Mouse (Mus musculus) hindbrain, embryonic 14.5 days (tissue): ENCODE measurements around the gene Zfp688. TPM values are rescaled to one million over a fixed set of nuclear protein-coding genes. Genes with fewer than 3 reads are reported as not detected.
"Not testable (repeated sequence)": the region's sequence is repeated elsewhere in the genome, so short reads cannot be mapped to it uniquely, and the experiment has no call there.

Experiments
- ATAC-seq: fragments of 200-750 bp; cut with Nextera tagmentation; 2 replicates; pipeline ENCODE4 v1.8.0; 2017; ENCODE audit warnings: moderate number of reproducible peaks, mild to moderate bottlenecking, moderate TSS enrichment, moderate library complexity; ENCODE audit not compliant: low FRiP score
- DNase-seq: peaks from one replicate; pipeline ENCODE4 v3.0.0-alpha.2; 2015; ENCODE audit warnings: low spot score
- H3K27ac ChIP-seq: fragments of 300-500 bp; sonication (generic); 2 replicates; pipeline ENCODE4 v1.5.1; 2014; ENCODE audit warnings: mild to moderate bottlenecking, moderate library complexity
- H3K27me3 ChIP-seq: fragments of 300-500 bp; sonication (generic); 2 replicates; pipeline ENCODE4 v1.6.1; 2014; ENCODE audit warnings: mild to moderate bottlenecking, low read length, mixed read lengths; ENCODE audit not compliant: control insufficient read depth, insufficient read depth
- H3K36me3 ChIP-seq: fragments of 300-500 bp; sonication (generic); replicated peaks from 2 replicates; pipeline ENCODE4 v1.6.1; 2014; ENCODE audit not compliant: control insufficient read depth, insufficient read depth
- H3K4me1 ChIP-seq: fragments of 300-500 bp; sonication (generic); replicated peaks from 2 replicates; pipeline ENCODE4 v1.6.1; 2014; ENCODE audit warnings: antibody characterized with exemption, low read length, mixed read lengths; ENCODE audit not compliant: control insufficient read depth, insufficient read depth
- H3K4me2 ChIP-seq: fragments of 300-500 bp; sonication (generic); replicated peaks from 2 replicates; pipeline ENCODE4 v1.6.1; 2014; ENCODE audit warnings: mild to moderate bottlenecking, moderate library complexity
- H3K4me3 ChIP-seq: fragments of 300-500 bp; sonication (generic); replicated peaks from 2 replicates; pipeline ENCODE4 v1.5.1; 2014; ENCODE audit warnings: mild to moderate bottlenecking, low read length
- H3K9ac ChIP-seq: fragments of 300-500 bp; sonication (generic); 2 replicates; pipeline ENCODE4 v1.6.1; 2014
- H3K9me3 ChIP-seq: fragments of 300-500 bp; sonication (generic); 2 replicates; pipeline ENCODE4 v1.6.1; 2016; ENCODE audit warnings: low read length; ENCODE audit not compliant: control insufficient read depth
- WGBS: fragments of 180-500 bp; shearing (Covaris S2); extraction: QIAGEN DNeasy Blood & Tissue Kit; methylation state at CpG from one replicate; pipeline ENCODE4 v1.1.7; 2014; 5-methylcytosine and 5-hydroxymethylcytosine counted together
- polyA plus RNA-seq: library from polyadenylated mRNA; unstranded; fragments of >200 nt; fragmentation: Nextera tagmentation; extraction: Ambion mirVana; gene quantifications from 2 replicates; pipeline ENCODE4 v1.2.1, GENCODE M21; 2014

The Zfp688 gene
- polyA plus RNA-seq, 1 experiment from 2014 or later, result 31.6 TPM

GRCm38 (mm10) chr7:127458371-127459122 lies 36.7 kb upstream of the Zfp688 start:
- WGBS, result 86% methylated on average over 3 of the region's 3 CpGs
- not testable (repeated sequence) for H3K4me1 ChIP-seq, ATAC-seq, H3K4me3 ChIP-seq, H3K4me2 ChIP-seq, H3K9me3 ChIP-seq, H3K9ac ChIP-seq, H3K27ac ChIP-seq, H3K27me3 ChIP-seq, DNase-seq
- peaks cover 49% of the 10 kb centered on the region for H3K36me3 ChIP-seq

GRCm38 (mm10) chr7:127454905-127455304 lies 33.0 kb upstream of the Zfp688 start:
- no peaks in the 10 kb centered on the region for H3K9me3 ChIP-seq
- no peaks in the 10 kb centered on the region for H3K27me3 ChIP-seq
- no peak overlapping the region for H3K4me2 ChIP-seq
- peaks cover 29% of the 10 kb centered on the region for H3K4me1 ChIP-seq
- H3K4me3 ChIP-seq, result no peak overlapping the region
- peaks cover 27% of the 10 kb centered on the region for H3K36me3 ChIP-seq
- H3K9ac ChIP-seq, result no peak overlapping the region
- DNase-seq (no peak), ATAC-seq (no peak)
- WGBS, result 94% methylated on average over 7 of the region's 7 CpGs
- H3K27ac ChIP-seq, result no peak overlapping the region

GRCm38 (mm10) chr7:127453056-127453455 lies 31.2 kb upstream of the Zfp688 start:
- H3K4me1 ChIP-seq, result peaks cover 37% of the 10 kb centered on the region
- no peak overlapping the region for H3K4me2 ChIP-seq
- H3K4me3 ChIP-seq, result no peak overlapping the region
- peaks cover 21% of the 10 kb centered on the region for H3K36me3 ChIP-seq
- no peak overlapping the region for H3K27ac ChIP-seq
- no peaks in the 10 kb centered on the region for H3K27me3 ChIP-seq
- DNase-seq (no peak), ATAC-seq (no peak)
- 99% methylated on average over 2 of the region's 2 CpGs for WGBS
- H3K9ac ChIP-seq, result no peak overlapping the region
- H3K9me3 ChIP-seq, result no peaks in the 10 kb centered on the region

- Histone ChIP-seq H3K27ac (peak overlapping the region; percentile 95), H3K4me1 (peaks cover 43% of the 10 kb centered on the region), H3K9me3 (no peaks in the 10 kb centered on the region), H3K27me3 (no peaks in the 10 kb centered on the region), H3K9ac (peak overlapping the region; percentile 92), H3K4me2 (peak overlapping the region; percentile 62), H3K36me3 (peaks cover 22% of the 10 kb centered on the region), H3K4me3 (peak overlapping the region; percentile 81)
- no peak for DNase-seq
- no peak for ATAC-seq
- WGBS, result 82% methylated on average over 7 of the region's 7 CpGs
Observed at GRCm38 (mm10) chr7:127449966-127450365, 28.1 kb upstream of the Zfp688 start.

- Histone ChIP-seq H3K27me3 (no peaks in the 10 kb centered on the region), H3K36me3 (peaks cover 30% of the 10 kb centered on the region), H3K4me3 (peak within 1 kb of the TSS; percentile 81), H3K27ac (peak within 1 kb of the TSS; percentile 95), H3K9ac (peak within 1 kb of the TSS; percentile 92), H3K4me1 (peaks cover 43% of the 10 kb centered on the region), H3K9me3 (no peaks in the 10 kb centered on the region), H3K4me2 (peak within 1 kb of the TSS; percentile 62)
- WGBS, result under 1% methylated on average over 54 of the region's 54 CpGs
- ATAC-seq (peak; percentile 91), DNase-seq (peak; percentile 97)
Observed at GRCm38 (mm10) chr7:127448521-127449300, 26.8 kb upstream of the Zfp688 start, which contains the start of gene Zfp689. TSS of gene Zfp689 (minus strand) at chr7:127449158.

GRCm38 (mm10) chr7:127443976-127444375 lies 22.1 kb upstream of the Zfp688 start:
- WGBS, result 91% methylated on average over 20 of the region's 20 CpGs
- DNase-seq (no peak), ATAC-seq (no peak)
- Histone ChIP-seq H3K36me3 (peaks cover 46% of the 10 kb centered on the region), H3K27me3 (no peaks in the 10 kb centered on the region), H3K9me3 (no peaks in the 10 kb centered on the region), H3K27ac (no peak overlapping the region), H3K4me1 (peaks cover 8% of the 10 kb centered on the region), H3K4me3 (no peak overlapping the region), H3K4me2 (no peak overlapping the region), H3K9ac (no peak overlapping the region)

- Histone ChIP-seq H3K9ac (no peak overlapping the region), H3K4me2 (no peak overlapping the region), H3K27ac (no peak overlapping the region), H3K4me1 (no peaks in the 10 kb centered on the region), H3K9me3 (no peaks in the 10 kb centered on the region), H3K36me3 (peaks cover 12% of the 10 kb centered on the region), H3K27me3 (no peaks in the 10 kb centered on the region), H3K4me3 (no peak overlapping the region)
- 87% methylated on average over 3 of the region's 3 CpGs for WGBS
- no peak for DNase-seq
- ATAC-seq, result no peak
Observed at GRCm38 (mm10) chr7:127437724-127438123, 15.9 kb upstream of the Zfp688 start.

GRCm38 (mm10) chr7:127435206-127435605 lies 13.3 kb upstream of the Zfp688 start:
- Histone ChIP-seq H3K36me3 (no peaks in the 10 kb centered on the region), H3K27me3 (no peaks in the 10 kb centered on the region), H3K4me2 (no peak overlapping the region), H3K4me1 (no peaks in the 10 kb centered on the region), H3K4me3 (no peak overlapping the region), H3K27ac (no peak overlapping the region), H3K9ac (no peak overlapping the region), H3K9me3 (no peaks in the 10 kb centered on the region)
- no peak for DNase-seq
- no peak for ATAC-seq
- 92% methylated on average over 4 of the region's 4 CpGs for WGBS

GRCm38 (mm10) chr7:127426354-127426753 lies 4.5 kb upstream of the Zfp688 start:
- Histone ChIP-seq H3K9ac (no peak overlapping the region), H3K4me1 (peaks cover 5% of the 10 kb centered on the region), H3K27me3 (no peaks in the 10 kb centered on the region), H3K27ac (no peak overlapping the region), H3K4me2 (no peak overlapping the region), H3K4me3 (no peak overlapping the region), H3K9me3 (no peaks in the 10 kb centered on the region), H3K36me3 (no peaks in the 10 kb centered on the region)
- DNase-seq (no peak), ATAC-seq (no peak)
- WGBS, result 75% methylated on average over 3 of the region's 3 CpGs
